Mouse (Mus musculus): ENCODE data around the gene Cdrt4. TPM values are rescaled to one million over a fixed set of nuclear protein-coding genes. Genes with fewer than 3 reads are reported as not detected.

The Cdrt4 gene
- polyA plus RNA-seq, 1 experiment from 2014 or later = not detected

DNA sequence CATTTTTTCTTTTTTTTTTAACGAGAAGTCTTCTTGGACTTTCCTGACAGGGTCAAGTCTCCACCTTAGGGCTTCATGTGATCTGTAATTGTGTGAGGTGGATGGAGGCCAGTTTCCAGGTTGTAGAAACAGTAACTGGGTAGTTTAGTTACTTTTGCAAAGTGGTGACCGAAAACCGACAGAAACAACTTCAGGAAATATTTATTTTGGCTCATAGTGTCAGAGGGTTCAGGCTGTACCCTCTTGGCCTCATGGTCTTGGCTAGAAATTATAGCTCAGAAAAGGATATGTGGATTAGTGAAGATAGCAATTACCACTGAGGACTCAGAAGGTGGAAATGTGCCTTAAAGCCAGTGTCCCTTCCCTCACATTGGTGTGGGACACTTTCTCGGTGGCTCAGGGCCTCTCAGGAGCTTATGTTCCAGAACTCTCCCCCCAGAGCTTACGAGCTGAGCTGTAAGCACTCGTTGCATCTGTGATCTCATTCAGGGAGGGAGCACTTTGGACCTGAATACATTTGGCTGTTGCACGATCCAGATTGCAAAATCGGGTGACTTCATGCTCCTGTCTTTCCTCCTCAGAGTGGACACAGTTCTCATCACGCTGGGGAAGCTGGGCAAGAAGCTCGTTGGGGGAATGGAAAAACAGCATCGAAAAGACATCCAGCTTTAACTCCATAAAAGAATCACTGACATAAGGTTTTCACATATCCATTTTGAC, 16.0 kb upstream of the Cdrt4 start:
- Histone ChIP-seq H3K4me2 (replicated peaks; ENCODE audit: low read depth, low read length) (no peak overlapping the region), H3K27me3 (ENCODE audit: control insufficient read depth, insufficient read depth, low read length) (no peaks in the 10 kb centered on the region), H3K36me3 (ENCODE audit: control insufficient read depth, insufficient read depth, low read length) (no peaks in the 10 kb centered on the region), H3K27ac (ENCODE audit: low read depth, low read length) (no peak overlapping the region), H3K9me3 (ENCODE audit: control insufficient read depth, low read length) (no peaks in the 10 kb centered on the region), H3K4me1 (ENCODE audit: control insufficient read depth, insufficient read depth, low read length) (no peaks in the 10 kb centered on the region), H3K9ac (ENCODE audit: low read depth, low read length) (no peak overlapping the region), H3K4me3 (ENCODE audit: low read length) (no peak overlapping the region)
- no peak for ATAC-seq (ENCODE audit: low FRiP score, low TSS enrichment)
- 84% methylated on average over 11 of the region's 11 CpGs for WGBS

DNA sequence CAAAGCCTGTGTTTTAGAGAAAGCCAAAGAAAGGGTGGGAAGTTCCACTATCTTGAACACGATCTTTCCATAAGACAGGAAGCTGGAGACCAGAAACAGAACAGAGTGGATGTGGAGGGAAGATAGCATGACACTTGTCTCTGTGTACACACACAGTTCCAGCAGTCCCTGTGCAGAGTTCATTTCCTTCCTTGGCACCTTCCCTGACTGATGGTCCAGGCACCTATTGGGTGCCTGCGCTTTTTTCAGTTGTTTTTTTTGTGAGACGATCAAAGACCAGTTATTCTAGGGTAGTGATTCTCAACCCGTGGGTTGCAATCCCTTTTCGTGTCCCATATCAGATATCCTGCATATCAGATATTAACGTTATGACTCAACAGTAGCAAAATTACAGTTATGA, 13.0 kb upstream of the Cdrt4 start:
- no peaks in the 10 kb centered on the region for H3K9me3 ChIP-seq (ENCODE audit: control insufficient read depth, low read length)
- WGBS = 75% methylated on average over 6 of the region's 6 CpGs
- H3K4me2 ChIP-seq (replicated peaks; ENCODE audit: low read depth, low read length) = no peak overlapping the region
- H3K36me3 ChIP-seq (ENCODE audit: control insufficient read depth, insufficient read depth, low read length) = no peaks in the 10 kb centered on the region
- ATAC-seq (ENCODE audit: low FRiP score, low TSS enrichment) = no peak
- H3K9ac ChIP-seq (ENCODE audit: low read depth, low read length) = no peak overlapping the region
- H3K27ac ChIP-seq (ENCODE audit: low read depth, low read length) = no peak overlapping the region
- no peaks in the 10 kb centered on the region for H3K4me1 ChIP-seq (ENCODE audit: control insufficient read depth, insufficient read depth, low read length)
- H3K4me3 ChIP-seq (ENCODE audit: low read length) = no peak overlapping the region
- no peaks in the 10 kb centered on the region for H3K27me3 ChIP-seq (ENCODE audit: control insufficient read depth, insufficient read depth, low read length)

DNA sequence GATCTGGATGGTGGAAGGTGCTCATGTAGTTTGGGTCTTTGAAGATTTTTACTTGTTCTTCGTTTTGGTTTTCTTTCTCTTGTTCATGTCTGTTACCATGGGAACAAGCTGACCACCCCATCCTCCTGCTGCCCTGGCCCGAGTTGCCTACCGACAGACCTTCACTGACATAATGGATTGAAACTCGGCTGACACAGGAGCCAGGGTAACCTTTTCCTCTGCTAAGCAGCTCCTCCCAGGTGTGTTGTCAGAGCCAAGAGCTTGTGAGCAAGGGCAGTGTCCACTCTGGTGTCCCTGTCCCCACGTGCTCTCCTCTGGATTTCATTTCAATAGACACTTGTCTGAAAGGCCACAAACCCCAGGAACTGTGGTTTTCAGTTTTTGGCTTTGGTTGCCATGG, 12.1 kb upstream of the Cdrt4 start:
- Histone ChIP-seq H3K9ac (ENCODE audit: low read depth, low read length) (no peak overlapping the region), H3K36me3 (ENCODE audit: control insufficient read depth, insufficient read depth, low read length) (no peaks in the 10 kb centered on the region), H3K4me1 (ENCODE audit: control insufficient read depth, insufficient read depth, low read length) (no peaks in the 10 kb centered on the region), H3K9me3 (ENCODE audit: control insufficient read depth, low read length) (no peaks in the 10 kb centered on the region), H3K27me3 (ENCODE audit: control insufficient read depth, insufficient read depth, low read length) (no peaks in the 10 kb centered on the region), H3K27ac (ENCODE audit: low read depth, low read length) (no peak overlapping the region), H3K4me3 (ENCODE audit: low read length) (no peak overlapping the region), H3K4me2 (replicated peaks; ENCODE audit: low read depth, low read length) (no peak overlapping the region)
- 82% methylated on average over 5 of the region's 5 CpGs for WGBS
- no peak for ATAC-seq (ENCODE audit: low FRiP score, low TSS enrichment)

DNA sequence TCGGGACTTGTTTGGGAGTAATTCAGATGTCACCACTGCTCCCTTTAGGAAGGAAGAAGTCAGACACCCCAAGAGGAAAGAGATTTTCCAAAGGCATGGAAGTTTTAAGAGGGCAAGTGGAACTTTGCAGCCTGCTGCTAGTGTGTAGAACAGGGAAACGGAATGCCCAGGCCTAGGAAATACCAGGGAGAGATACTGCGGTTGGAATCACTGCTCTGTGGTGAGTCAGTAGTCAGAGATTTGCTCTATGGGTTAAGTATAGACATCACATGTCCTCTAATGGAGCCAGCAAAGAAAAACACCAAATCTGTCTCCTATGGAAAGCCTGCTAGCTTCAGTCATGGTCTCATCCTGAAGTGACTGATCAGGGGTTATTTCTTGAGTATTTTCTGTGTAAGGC, 10.8 kb upstream of the Cdrt4 start:
- Histone ChIP-seq H3K4me1 (ENCODE audit: control insufficient read depth, insufficient read depth, low read length) (no peaks in the 10 kb centered on the region), H3K4me2 (replicated peaks; ENCODE audit: low read depth, low read length) (no peak overlapping the region), H3K27ac (ENCODE audit: low read depth, low read length) (no peak overlapping the region), H3K27me3 (ENCODE audit: control insufficient read depth, insufficient read depth, low read length) (no peaks in the 10 kb centered on the region), H3K9me3 (ENCODE audit: control insufficient read depth, low read length) (no peaks in the 10 kb centered on the region), H3K36me3 (ENCODE audit: control insufficient read depth, insufficient read depth, low read length) (no peaks in the 10 kb centered on the region), H3K4me3 (ENCODE audit: low read length) (no peak overlapping the region), H3K9ac (ENCODE audit: low read depth, low read length) (no peak overlapping the region)
- 90% methylated on average over 3 of the region's 3 CpGs for WGBS
- no peak for ATAC-seq (ENCODE audit: low FRiP score, low TSS enrichment)

DNA sequence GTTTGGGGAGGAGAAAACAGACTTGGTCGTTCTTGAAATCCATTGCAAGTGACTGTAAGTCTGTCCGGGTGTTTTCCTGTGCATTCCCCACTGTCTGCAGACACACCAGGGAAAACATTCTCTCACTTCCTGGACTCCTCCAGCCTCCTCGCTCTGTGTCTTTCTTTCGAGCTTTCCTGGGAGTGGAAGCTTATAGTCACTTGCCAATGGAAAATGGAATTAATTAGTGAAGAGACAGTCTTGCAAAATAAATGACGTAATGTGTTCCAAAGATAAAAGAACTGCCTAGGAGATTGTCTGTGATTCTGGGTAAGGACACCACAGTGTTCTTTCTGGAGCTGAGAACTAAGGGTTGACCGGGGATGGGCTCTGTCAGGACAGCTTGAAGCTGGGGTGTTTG, 7.5 kb upstream of the Cdrt4 start:
- no peaks in the 10 kb centered on the region for H3K4me1 ChIP-seq (ENCODE audit: control insufficient read depth, insufficient read depth, low read length)
- no peak overlapping the region for H3K4me3 ChIP-seq (ENCODE audit: low read length)
- WGBS = 67% methylated on average over 6 of the region's 6 CpGs
- H3K9ac ChIP-seq (ENCODE audit: low read depth, low read length) = no peak overlapping the region
- H3K27me3 ChIP-seq (ENCODE audit: control insufficient read depth, insufficient read depth, low read length) = no peaks in the 10 kb centered on the region
- H3K27ac ChIP-seq (ENCODE audit: low read depth, low read length) = no peak overlapping the region
- no peaks in the 10 kb centered on the region for H3K36me3 ChIP-seq (ENCODE audit: control insufficient read depth, insufficient read depth, low read length)
- ATAC-seq (ENCODE audit: low FRiP score, low TSS enrichment) = no peak
- no peak overlapping the region for H3K4me2 ChIP-seq (replicated peaks; ENCODE audit: low read depth, low read length)
- no peaks in the 10 kb centered on the region for H3K9me3 ChIP-seq (ENCODE audit: control insufficient read depth, low read length)

DNA sequence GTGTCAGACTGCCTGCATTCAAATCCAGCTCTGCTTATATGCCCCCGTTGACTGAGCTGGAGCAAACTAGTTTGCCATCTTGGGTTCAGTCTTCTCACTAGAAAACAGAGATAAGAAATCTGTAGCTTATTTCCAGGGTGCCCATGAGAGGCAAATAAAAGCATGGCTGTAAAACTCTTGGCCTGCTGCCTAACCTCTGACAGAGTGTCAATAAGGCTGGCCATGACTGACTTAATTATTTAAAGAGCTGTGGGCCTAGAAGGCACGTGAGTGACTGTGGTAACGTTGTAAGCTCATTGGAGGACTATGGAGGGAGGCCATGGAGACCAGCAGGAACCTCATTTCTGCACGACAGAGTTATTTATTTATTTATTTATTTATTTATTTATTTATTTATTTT, 5.5 kb upstream of the Cdrt4 start:
- 65% methylated on average over 4 of the region's 4 CpGs for WGBS
- no peaks in the 10 kb centered on the region for H3K27me3 ChIP-seq (ENCODE audit: control insufficient read depth, insufficient read depth, low read length)
- no peak overlapping the region for H3K9ac ChIP-seq (ENCODE audit: low read depth, low read length)
- no peaks in the 10 kb centered on the region for H3K4me1 ChIP-seq (ENCODE audit: control insufficient read depth, insufficient read depth, low read length)
- H3K36me3 ChIP-seq (ENCODE audit: control insufficient read depth, insufficient read depth, low read length) = no peaks in the 10 kb centered on the region
- ATAC-seq (ENCODE audit: low FRiP score, low TSS enrichment) = no peak
- no peak overlapping the region for H3K27ac ChIP-seq (ENCODE audit: low read depth, low read length)
- H3K4me3 ChIP-seq (ENCODE audit: low read length) = no peak overlapping the region
- H3K9me3 ChIP-seq (ENCODE audit: control insufficient read depth, low read length) = no peaks in the 10 kb centered on the region
- no peak overlapping the region for H3K4me2 ChIP-seq (replicated peaks; ENCODE audit: low read depth, low read length)

DNA sequence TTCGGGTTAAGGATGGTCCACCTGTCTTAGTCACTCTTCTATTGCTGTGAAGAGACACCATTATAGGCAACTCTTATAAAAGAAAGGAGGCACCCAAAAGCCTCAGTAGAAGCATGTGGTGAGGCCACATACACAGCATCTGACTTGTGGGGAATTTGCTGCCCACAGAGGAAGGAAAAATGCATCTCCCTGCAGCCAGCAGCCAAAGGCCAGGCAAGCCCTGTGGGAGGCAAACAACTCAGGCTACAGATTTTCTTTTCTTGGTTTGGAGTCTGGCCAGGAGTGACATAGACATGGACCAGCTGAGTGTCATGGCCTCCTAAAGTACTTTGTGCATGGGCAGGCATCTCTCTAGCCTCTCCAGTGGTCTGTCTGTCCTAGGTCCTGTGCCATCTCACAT, 1.4 kb upstream of the Cdrt4 start:
- WGBS = 85% methylated on average over 1 of the region's 1 CpGs
- Histone ChIP-seq H3K36me3 (ENCODE audit: control insufficient read depth, insufficient read depth, low read length) (no peaks in the 10 kb centered on the region), H3K9me3 (ENCODE audit: control insufficient read depth, low read length) (no peaks in the 10 kb centered on the region)

DNA sequence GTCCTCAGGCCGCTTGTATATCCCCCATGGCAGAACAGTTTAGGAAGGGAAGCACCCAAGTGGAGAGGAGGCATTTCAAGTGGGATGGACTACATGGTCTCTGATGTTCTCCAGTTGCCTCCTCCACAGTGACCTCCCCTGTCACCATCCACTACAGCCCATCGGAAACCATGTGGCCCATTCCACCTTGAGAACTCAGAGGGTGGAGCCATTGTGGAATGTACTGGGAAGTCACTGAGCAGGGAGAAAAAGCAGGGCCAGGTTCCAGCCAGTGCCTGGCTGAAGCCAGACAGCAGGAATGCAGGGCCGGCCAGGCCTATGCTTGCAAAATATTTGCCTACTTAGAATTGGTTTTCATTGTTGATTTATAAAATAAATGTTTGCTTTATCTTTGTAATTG, 3.8 kb downstream of the Cdrt4 start:
- Histone ChIP-seq H3K4me3 (ENCODE audit: low read length) (no peak overlapping the region), H3K27ac (ENCODE audit: low read depth, low read length) (no peak overlapping the region), H3K9me3 (ENCODE audit: control insufficient read depth, low read length) (peaks cover 9% of the 10 kb centered on the region), H3K36me3 (ENCODE audit: control insufficient read depth, insufficient read depth, low read length) (no peaks in the 10 kb centered on the region), H3K4me1 (ENCODE audit: control insufficient read depth, insufficient read depth, low read length) (no peaks in the 10 kb centered on the region), H3K27me3 (ENCODE audit: control insufficient read depth, insufficient read depth, low read length) (no peaks in the 10 kb centered on the region), H3K9ac (ENCODE audit: low read depth, low read length) (no peak overlapping the region), H3K4me2 (replicated peaks; ENCODE audit: low read depth, low read length) (no peak overlapping the region)
- 82% methylated on average over 3 of the region's 3 CpGs for WGBS
- no peak for ATAC-seq (ENCODE audit: low FRiP score, low TSS enrichment)

More for the DNA sequence above, 1.4 kb upstream of the Cdrt4 start:
- Histone ChIP-seq H3K27ac (ENCODE audit: low read depth, low read length) (no peak overlapping the region), H3K27me3 (ENCODE audit: control insufficient read depth, insufficient read depth, low read length) (no peaks in the 10 kb centered on the region), H3K4me1 (ENCODE audit: control insufficient read depth, insufficient read depth, low read length) (no peaks in the 10 kb centered on the region), H3K4me3 (ENCODE audit: low read length) (no peak overlapping the region), H3K4me2 (replicated peaks; ENCODE audit: low read depth, low read length) (no peak overlapping the region), H3K9ac (ENCODE audit: low read depth, low read length) (no peak overlapping the region)
- ATAC-seq (ENCODE audit: low FRiP score, low TSS enrichment) = no peak

DNA sequence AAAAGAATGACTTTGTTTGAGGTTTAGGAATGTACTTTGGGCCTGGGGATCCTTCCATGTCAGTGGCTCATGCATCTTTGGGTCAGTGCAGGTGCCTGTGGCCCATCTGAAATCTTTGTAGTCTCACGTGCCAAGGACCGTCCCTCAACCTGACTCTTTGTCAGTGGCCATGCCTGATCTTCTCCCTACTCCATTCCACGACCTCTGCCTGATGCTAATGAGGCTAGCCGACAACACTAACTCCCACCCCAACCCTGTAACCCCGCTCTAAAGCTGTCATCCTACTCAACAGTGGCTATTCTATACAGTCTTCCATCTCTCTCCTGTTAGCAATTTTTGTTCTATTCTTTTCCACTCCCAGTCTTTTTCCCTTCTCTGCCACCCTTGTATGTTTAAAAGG, 4.2 kb downstream of the Cdrt4 start:
- H3K9ac ChIP-seq (ENCODE audit: low read depth, low read length) = no peak overlapping the region
- no peaks in the 10 kb centered on the region for H3K4me1 ChIP-seq (ENCODE audit: control insufficient read depth, insufficient read depth, low read length)
- WGBS = 66% methylated on average over 5 of the region's 5 CpGs
- H3K36me3 ChIP-seq (ENCODE audit: control insufficient read depth, insufficient read depth, low read length) = no peaks in the 10 kb centered on the region
- no peak overlapping the region for H3K4me2 ChIP-seq (replicated peaks; ENCODE audit: low read depth, low read length)
- ATAC-seq (ENCODE audit: low FRiP score, low TSS enrichment) = no peak
- H3K4me3 ChIP-seq (ENCODE audit: low read length) = no peak overlapping the region
- peaks cover 9% of the 10 kb centered on the region for H3K9me3 ChIP-seq (ENCODE audit: control insufficient read depth, low read length)
- H3K27ac ChIP-seq (ENCODE audit: low read depth, low read length) = no peak overlapping the region
- no peaks in the 10 kb centered on the region for H3K27me3 ChIP-seq (ENCODE audit: control insufficient read depth, insufficient read depth, low read length)
